Mouse (Mus musculus): ENCODE data around the gene Vav2.

The Vav2 gene

DNA sequence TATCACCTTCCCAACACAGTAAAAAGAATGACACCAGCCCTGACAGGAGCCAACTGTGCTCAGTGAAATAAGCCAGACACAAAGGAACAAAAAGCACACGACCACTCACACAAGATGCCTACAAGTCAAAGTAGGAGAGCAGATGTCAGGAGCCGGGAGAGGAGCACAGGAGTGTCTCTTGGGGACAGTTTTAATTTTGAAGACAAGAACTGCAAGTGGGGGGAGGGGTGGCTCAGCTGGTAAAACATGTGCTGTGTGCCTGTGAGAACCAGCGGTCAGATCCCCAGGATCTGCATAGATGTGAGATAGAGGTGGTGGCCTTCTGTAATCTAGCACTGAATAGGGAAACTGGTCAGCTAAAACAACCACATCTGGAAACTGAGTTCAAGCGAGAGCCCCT is 71.1 kb downstream of the Vav2 start:
- Histone ChIP-seq H3K4me1 (replicated peaks; ENCODE audit: low read depth, low read length) (peaks cover 19% of the 10 kb centered on the region), H3K4me3 (replicated peaks; ENCODE audit: low read length) (no peak overlapping the region), H3K27me3 (ENCODE audit: insufficient read depth, low read length) (no peaks in the 10 kb centered on the region), H3K9me3 (ENCODE audit: low read length) (peaks cover 5% of the 10 kb centered on the region), H3K36me3 (ENCODE audit: insufficient read depth, low read length) (peaks cover 7% of the 10 kb centered on the region)
- TF ChIP-seq POU5F1 (IDR thresholded peaks at IDR 0.05; ENCODE audit: borderline replicate concordance, low read length) (no peak), NANOG (IDR thresholded peaks at IDR 0.05; ENCODE audit: borderline replicate concordance, low read length) (no peak), CTCF (conservative IDR thresholded peaks at IDR 0.05; ENCODE audit: low read length) (no peak)

DNA sequence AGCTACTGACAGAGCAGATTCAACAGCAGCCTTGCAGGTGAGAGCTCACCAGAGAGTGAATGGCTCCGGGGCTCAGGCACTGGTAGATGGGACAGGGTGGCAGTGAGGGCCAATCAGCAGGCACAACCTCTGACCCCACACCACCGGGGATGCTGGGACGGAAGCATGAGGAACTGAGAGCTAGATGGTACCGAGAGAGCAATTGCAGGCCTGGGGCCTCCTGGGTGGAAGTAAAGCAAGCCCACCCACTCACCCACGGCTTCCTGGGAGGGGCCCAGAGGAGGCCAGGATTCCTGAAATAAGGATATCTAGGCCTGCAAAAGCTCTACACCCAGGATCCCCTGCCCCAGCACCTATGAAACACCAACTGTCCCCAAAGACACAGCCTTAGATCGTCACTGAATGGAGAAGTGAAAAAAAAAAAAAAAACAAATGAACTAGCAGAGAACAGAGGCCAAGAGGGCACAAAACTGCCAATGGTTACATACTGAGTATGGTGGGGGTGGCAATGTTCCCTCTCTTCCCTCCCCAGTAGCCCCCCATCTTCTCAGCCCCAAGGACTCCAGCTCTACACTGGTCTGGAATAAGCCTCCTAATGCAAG is 72.1 kb downstream of the Vav2 start:
- Histone ChIP-seq H3K9me3 (ENCODE audit: low read length) (peaks cover 12% of the 10 kb centered on the region), H3K4me1 (replicated peaks; ENCODE audit: low read depth, low read length) (peaks cover 19% of the 10 kb centered on the region), H3K27me3 (ENCODE audit: insufficient read depth, low read length) (no peaks in the 10 kb centered on the region), H3K36me3 (ENCODE audit: insufficient read depth, low read length) (peaks cover 16% of the 10 kb centered on the region), H3K4me3 (replicated peaks; ENCODE audit: low read length) (no peak overlapping the region)
- TF ChIP-seq CTCF (conservative IDR thresholded peaks at IDR 0.05; ENCODE audit: low read length) (no peak), NANOG (IDR thresholded peaks at IDR 0.05; ENCODE audit: borderline replicate concordance, low read length) (no peak), POU5F1 (IDR thresholded peaks at IDR 0.05; ENCODE audit: borderline replicate concordance, low read length) (no peak)

DNA sequence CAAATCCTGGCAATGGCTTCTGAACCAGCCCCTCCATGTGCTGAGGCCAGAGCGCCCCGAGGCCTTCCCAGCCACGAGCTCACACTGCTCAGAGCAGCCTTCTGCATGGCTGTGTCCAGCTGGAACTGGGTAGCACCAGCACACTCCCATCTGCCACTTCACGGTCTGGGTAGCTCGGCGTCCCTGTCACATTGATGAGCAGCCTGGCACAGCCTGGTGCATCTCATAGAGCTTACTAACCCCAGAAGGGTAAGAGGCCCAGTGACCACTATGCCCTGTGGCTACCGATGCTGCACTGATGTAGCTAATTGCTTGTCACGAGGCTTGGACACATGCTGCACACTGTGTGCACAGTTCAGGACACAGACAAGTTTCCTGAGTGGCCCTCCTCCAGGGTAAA is 74.1 kb downstream of the Vav2 start:
- Histone ChIP-seq H3K4me1 (replicated peaks; ENCODE audit: low read depth, low read length) (peaks cover 19% of the 10 kb centered on the region), H3K36me3 (ENCODE audit: insufficient read depth, low read length) (peaks cover 20% of the 10 kb centered on the region), H3K27me3 (ENCODE audit: insufficient read depth, low read length) (no peaks in the 10 kb centered on the region), H3K9me3 (ENCODE audit: low read length) (peaks cover 12% of the 10 kb centered on the region), H3K4me3 (replicated peaks; ENCODE audit: low read length) (no peak overlapping the region)
- TF ChIP-seq CTCF (conservative IDR thresholded peaks at IDR 0.05; ENCODE audit: low read length), result no peak

DNA sequence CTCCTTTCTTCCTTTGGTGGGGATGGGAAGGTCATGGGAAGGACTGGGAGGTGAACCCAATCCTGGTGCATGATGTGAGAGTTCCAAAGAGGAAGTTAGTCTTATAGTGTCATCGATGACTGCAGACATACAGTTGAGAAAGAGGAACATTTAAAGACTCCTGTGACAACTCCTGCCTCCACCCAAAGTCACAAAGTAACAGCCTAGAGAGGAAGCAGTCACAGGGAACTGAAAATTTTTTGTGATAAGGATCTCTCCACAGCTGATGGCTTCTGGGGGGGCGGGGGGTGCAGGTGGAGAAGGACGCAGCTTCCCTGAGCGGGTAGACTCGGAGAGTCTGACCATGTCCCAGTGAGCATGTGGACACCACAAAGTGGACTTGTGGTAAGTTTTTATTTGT is 76.5 kb downstream of the Vav2 start:
- no peak overlapping the region for H3K4me3 ChIP-seq (replicated peaks; ENCODE audit: low read length)
- peaks cover 19% of the 10 kb centered on the region for H3K4me1 ChIP-seq (replicated peaks; ENCODE audit: low read depth, low read length)
- H3K9me3 ChIP-seq (ENCODE audit: low read length), result peaks cover 12% of the 10 kb centered on the region
- peaks cover 20% of the 10 kb centered on the region for H3K36me3 ChIP-seq (ENCODE audit: insufficient read depth, low read length)
- no peaks in the 10 kb centered on the region for H3K27me3 ChIP-seq (ENCODE audit: insufficient read depth, low read length)
- TF ChIP-seq NANOG (IDR thresholded peaks at IDR 0.05; ENCODE audit: borderline replicate concordance, low read length) (no peak), CTCF (conservative IDR thresholded peaks at IDR 0.05; ENCODE audit: low read length) (no peak)

DNA sequence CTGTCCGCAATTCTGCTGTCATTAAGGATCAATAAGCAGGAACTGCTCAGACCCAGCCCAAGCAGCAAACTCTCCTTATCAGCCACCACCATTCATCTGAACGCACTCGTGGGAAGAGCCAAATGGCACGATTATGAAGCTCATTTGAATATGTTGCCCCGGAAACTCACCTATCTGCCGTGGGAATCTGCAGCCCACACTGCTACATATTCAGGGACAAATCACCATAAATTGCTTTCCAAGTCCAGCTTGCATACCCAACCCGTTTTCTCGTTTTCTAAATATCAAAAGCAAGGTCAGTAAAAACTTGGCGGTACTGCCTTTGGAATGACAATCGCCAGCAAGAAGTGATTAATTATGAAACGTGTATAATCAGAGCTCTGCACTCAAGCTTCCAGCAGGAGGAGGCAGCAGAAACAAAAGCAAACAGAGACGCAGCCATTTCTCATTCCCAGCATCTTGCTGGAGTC is 82.8 kb downstream of the Vav2 start:
- TF ChIP-seq NANOG (IDR thresholded peaks at IDR 0.05; ENCODE audit: borderline replicate concordance, low read length) (no peak), POU5F1 (IDR thresholded peaks at IDR 0.05; ENCODE audit: borderline replicate concordance, low read length) (no peak), CTCF (conservative IDR thresholded peaks at IDR 0.05; ENCODE audit: low read length) (no peak)
- Histone ChIP-seq H3K4me1 (replicated peaks; ENCODE audit: low read depth, low read length) (peaks cover 13% of the 10 kb centered on the region), H3K27me3 (ENCODE audit: insufficient read depth, low read length) (no peaks in the 10 kb centered on the region), H3K36me3 (ENCODE audit: insufficient read depth, low read length) (no peaks in the 10 kb centered on the region), H3K4me3 (replicated peaks; ENCODE audit: low read length) (no peak overlapping the region), H3K9me3 (ENCODE audit: low read length) (no peaks in the 10 kb centered on the region)

DNA sequence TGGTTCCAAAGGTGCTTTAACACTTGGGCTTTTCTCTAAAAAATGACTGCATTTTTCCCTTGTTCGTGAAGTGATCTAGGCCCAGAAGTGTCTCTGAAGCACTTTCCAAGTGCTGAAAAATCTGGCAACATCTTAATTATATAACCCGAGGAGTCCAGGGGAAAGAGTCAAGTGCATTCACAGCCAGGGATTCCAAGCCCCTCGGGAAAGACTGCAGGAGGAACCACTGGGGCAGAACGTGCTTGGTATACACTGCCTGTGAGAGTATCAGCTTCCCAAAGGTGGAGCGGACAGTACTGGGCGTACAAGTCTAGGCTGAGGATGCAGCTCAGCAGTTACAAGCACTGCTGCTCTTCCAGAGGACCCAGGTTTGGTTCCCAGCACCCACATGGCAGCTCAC is 86.2 kb downstream of the Vav2 start:
- Histone ChIP-seq H3K27me3 (ENCODE audit: insufficient read depth, low read length) (no peaks in the 10 kb centered on the region), H3K4me3 (replicated peaks; ENCODE audit: low read length) (no peak overlapping the region), H3K36me3 (ENCODE audit: insufficient read depth, low read length) (no peaks in the 10 kb centered on the region; the same call in 1 of the 2 replicates), H3K4me1 (replicated peaks; ENCODE audit: low read depth, low read length) (peaks cover 41% of the 10 kb centered on the region), H3K9me3 (ENCODE audit: low read length) (no peaks in the 10 kb centered on the region)
- no peak for TF ChIP-seq POU5F1 (IDR thresholded peaks at IDR 0.05; ENCODE audit: borderline replicate concordance, low read length)

DNA sequence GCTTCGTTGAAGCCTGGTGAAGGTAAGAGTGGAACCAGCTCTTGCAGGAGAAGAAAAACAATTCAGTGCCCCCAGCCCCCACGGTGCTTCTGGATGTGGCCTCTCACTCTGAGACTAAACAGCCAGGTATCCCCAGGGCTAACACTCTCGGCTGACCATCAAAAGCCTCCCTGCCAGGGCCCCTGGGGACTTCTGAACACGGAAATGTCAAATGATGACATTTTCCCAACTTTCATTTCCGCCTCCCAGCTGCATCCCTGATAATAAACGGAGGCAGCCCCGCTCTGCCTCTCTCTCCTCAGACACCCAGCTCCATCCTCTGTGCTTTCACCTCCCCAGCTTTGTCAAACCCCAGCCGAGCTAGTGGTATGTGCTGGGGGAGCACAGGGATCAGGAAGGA is 87.8 kb downstream of the Vav2 start:
- peaks cover 46% of the 10 kb centered on the region for H3K4me1 ChIP-seq (replicated peaks; ENCODE audit: low read depth, low read length)
- TF ChIP-seq NANOG (IDR thresholded peaks at IDR 0.05; ENCODE audit: borderline replicate concordance, low read length), result no peak
- no peaks in the 10 kb centered on the region for H3K9me3 ChIP-seq (ENCODE audit: low read length)
- H3K4me3 ChIP-seq (replicated peaks; ENCODE audit: low read length), result no peak overlapping the region
- no peaks in the 10 kb centered on the region; the same call in 1 of the 2 replicates for H3K36me3 ChIP-seq (ENCODE audit: insufficient read depth, low read length)
- H3K27me3 ChIP-seq (ENCODE audit: insufficient read depth, low read length), result no peaks in the 10 kb centered on the region

DNA sequence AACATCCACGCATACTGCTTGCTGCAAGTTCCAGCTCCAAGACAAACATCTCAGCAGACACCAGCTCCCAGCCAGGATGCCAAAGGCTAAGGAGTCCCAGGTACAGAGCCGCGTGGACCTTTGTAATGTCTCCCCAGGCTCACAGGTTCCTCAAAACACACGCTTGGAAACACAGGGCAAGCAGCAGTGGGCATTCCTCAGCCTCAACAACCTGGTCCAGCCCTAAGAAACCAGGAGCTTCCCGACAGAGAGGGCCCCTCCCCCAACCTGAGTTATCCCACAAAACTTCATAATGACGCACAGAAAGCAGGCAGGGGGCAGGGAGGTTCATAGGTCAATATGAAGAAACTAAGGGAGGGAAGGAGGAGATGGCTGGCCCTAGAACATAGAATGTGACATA is 89.6 kb downstream of the Vav2 start:
- TF ChIP-seq NANOG (IDR thresholded peaks at IDR 0.05; ENCODE audit: borderline replicate concordance, low read length), result no peak
- TF ChIP-seq POU5F1 (IDR thresholded peaks at IDR 0.05; ENCODE audit: borderline replicate concordance, low read length), result no peak
- no peak for TF ChIP-seq CTCF (conservative IDR thresholded peaks at IDR 0.05; ENCODE audit: low read length)
- Histone ChIP-seq H3K36me3 (ENCODE audit: insufficient read depth, low read length) (no peaks in the 10 kb centered on the region; the same call in 1 of the 2 replicates), H3K4me1 (replicated peaks; ENCODE audit: low read depth, low read length) (peaks cover 46% of the 10 kb centered on the region), H3K27me3 (ENCODE audit: insufficient read depth, low read length) (no peaks in the 10 kb centered on the region), H3K4me3 (replicated peaks; ENCODE audit: low read length) (no peak overlapping the region), H3K9me3 (ENCODE audit: low read length) (no peaks in the 10 kb centered on the region)

DNA sequence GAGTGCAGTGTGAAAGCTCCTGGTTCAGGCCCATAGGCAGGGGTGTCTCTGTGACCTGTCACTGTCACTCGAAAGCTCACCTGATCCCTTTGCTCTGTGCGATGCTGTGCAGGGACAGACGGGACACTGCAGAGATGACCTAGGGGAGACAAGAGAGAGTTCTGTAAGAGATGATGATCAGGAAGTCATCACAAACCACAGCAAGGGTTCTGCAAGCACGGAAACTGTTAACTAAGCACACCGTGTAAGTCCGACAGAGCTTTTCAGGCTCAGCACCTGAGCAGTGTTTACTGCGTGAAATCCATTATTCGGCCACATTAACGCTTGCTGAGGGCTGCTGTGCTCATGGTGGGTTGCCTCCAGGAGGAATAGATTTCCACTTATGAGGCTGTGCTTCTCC is 90.2 kb downstream of the Vav2 start:
- H3K4me1 ChIP-seq (replicated peaks; ENCODE audit: low read depth, low read length), result peaks cover 50% of the 10 kb centered on the region
- H3K9me3 ChIP-seq (ENCODE audit: low read length), result no peaks in the 10 kb centered on the region
- TF ChIP-seq NANOG (IDR thresholded peaks at IDR 0.05; ENCODE audit: borderline replicate concordance, low read length), result no peak
- TF ChIP-seq CTCF (conservative IDR thresholded peaks at IDR 0.05; ENCODE audit: low read length), result no peak
- no peak for TF ChIP-seq POU5F1 (IDR thresholded peaks at IDR 0.05; ENCODE audit: borderline replicate concordance, low read length)
- no peaks in the 10 kb centered on the region for H3K27me3 ChIP-seq (ENCODE audit: insufficient read depth, low read length)
- no peak overlapping the region for H3K4me3 ChIP-seq (replicated peaks; ENCODE audit: low read length)
- H3K36me3 ChIP-seq (ENCODE audit: insufficient read depth, low read length), result peaks cover 3% of the 10 kb centered on the region
